Mouse (Mus musculus): Measurements from ENCODE around the gene Guca2a.

The Guca2a gene

GRCm38 (mm10) chr4:119638656-119639055 is 1.2 kb downstream of the Guca2a start:
- DNase-seq (ENCODE audit: low spot score): no peak

- DNase-seq (ENCODE audit: low spot score): no peak
Observed at GRCm38 (mm10) chr4:119642666-119643065, 5.2 kb downstream of the Guca2a start.

- no peak for DNase-seq (ENCODE audit: low spot score)
Observed at GRCm38 (mm10) chr4:119657011-119657410, 19.5 kb downstream of the Guca2a start.

GRCm38 (mm10) chr4:119658246-119658645 is 20.7 kb downstream of the Guca2a start:
- DNase-seq (ENCODE audit: low spot score): no peak

GRCm38 (mm10) chr4:119658731-119659130 is 21.2 kb downstream of the Guca2a start, which contains the start of gene Guca2b:
Guca2b (minus strand) TSS chr4:119658954.
- no peak for DNase-seq (ENCODE audit: low spot score)

GRCm38 (mm10) chr4:119660007-119660406 is 22.5 kb downstream of the Guca2a start:
- no peak for DNase-seq (ENCODE audit: low spot score)

- DNase-seq (ENCODE audit: low spot score): no peak
Observed at GRCm38 (mm10) chr4:119662151-119662550, 24.6 kb downstream of the Guca2a start.

- no peak for DNase-seq (ENCODE audit: low spot score)
Observed at GRCm38 (mm10) chr4:119662976-119663375, 25.5 kb downstream of the Guca2a start.

GRCm38 (mm10) chr4:119663409-119664095 is 26.0 kb downstream of the Guca2a start:
- no peak for DNase-seq (ENCODE audit: low spot score)

- no peak for DNase-seq (ENCODE audit: low spot score)
Observed at GRCm38 (mm10) chr4:119665166-119665565, 27.7 kb downstream of the Guca2a start.

GRCm38 (mm10) chr4:119666116-119666515 is 28.6 kb downstream of the Guca2a start:
- DNase-seq (ENCODE audit: low spot score): no peak

- no peak for DNase-seq (ENCODE audit: low spot score)
Observed at GRCm38 (mm10) chr4:119667454-119667853, 29.9 kb downstream of the Guca2a start.

GRCm38 (mm10) chr4:119668185-119668584 is 30.7 kb downstream of the Guca2a start:
- no peak for DNase-seq (ENCODE audit: low spot score)

GRCm38 (mm10) chr4:119668596-119668995 is 31.1 kb downstream of the Guca2a start:
- DNase-seq (ENCODE audit: low spot score): no peak

GRCm38 (mm10) chr4:119669356-119670209 is 32.1 kb downstream of the Guca2a start:
- no peak for DNase-seq (ENCODE audit: low spot score)

GRCm38 (mm10) chr4:119670210-119670555 is 32.7 kb downstream of the Guca2a start:
- DNase-seq (ENCODE audit: low spot score): no peak

GRCm38 (mm10) chr4:119670736-119671135 is 33.2 kb downstream of the Guca2a start:
- no peak for DNase-seq (ENCODE audit: low spot score)

- DNase-seq (ENCODE audit: low spot score): no peak
Observed at GRCm38 (mm10) chr4:119671164-119671563, 33.7 kb downstream of the Guca2a start.

- DNase-seq (ENCODE audit: low spot score): no peak
Observed at GRCm38 (mm10) chr4:119672685-119673084, 35.2 kb downstream of the Guca2a start.

- no peak for DNase-seq (ENCODE audit: low spot score)
Observed at GRCm38 (mm10) chr4:119682596-119682995, 45.1 kb downstream of the Guca2a start.

GRCm38 (mm10) chr4:119685746-119686145 is 48.2 kb downstream of the Guca2a start:
- no peak for DNase-seq (ENCODE audit: low spot score)
